Mouse (Mus musculus) cerebellum, postnatal 25 days (tissue): ENCODE measurements around the gene Dnajc1.
A peak's percentile ranks its signal among the peaks of the same experiment; 100 is the strongest.

ENCODE experiments used
- DNase-seq, 2 experiments: peaks; one replicate each; pipeline ENCODE4 v3.0.0; 2021; ENCODE audit warnings: mixed read lengths in 2 of 2

Dnajc1 gene

DNA sequence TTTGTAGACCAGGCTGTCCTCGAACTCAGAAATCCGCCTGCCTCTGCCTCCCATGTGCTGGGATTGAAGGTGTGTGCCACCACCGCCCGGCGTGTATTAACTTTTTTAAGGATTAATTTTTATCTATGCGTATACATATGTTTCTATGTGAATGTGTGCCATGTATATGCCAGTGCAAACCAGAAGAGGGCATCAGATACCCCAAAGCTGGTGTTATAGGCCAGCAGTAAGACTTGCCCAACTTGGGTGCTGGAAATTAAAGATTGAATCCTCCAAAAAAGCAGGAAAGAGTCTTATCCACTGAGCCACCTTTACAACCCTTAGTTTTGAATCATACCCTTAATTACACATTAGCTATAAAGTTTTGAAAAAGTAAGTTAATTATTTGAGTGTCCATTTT is 107.5 kb downstream of the Dnajc1 start:
- DNase-seq = no peak

DNA sequence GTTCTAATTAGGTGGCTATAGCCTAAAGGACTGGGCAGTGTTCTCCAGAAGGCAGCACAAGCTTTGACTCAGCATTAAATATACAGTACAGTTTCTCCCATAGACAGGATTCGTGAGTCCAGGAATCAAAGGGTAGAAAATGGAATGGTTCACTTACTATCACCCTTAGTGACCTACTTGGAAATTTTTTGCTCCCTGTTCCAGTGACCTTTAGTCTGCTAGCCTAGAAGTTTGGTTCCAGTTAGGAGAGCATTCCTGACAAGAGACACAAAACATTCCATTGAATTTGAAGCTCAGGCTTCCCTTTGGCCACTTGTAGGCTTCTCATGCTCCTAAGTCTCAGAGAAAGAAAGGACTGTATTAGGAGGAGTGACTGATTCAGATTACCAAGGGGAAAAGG is 126.9 kb downstream of the Dnajc1 start:
- no peak for DNase-seq

DNA sequence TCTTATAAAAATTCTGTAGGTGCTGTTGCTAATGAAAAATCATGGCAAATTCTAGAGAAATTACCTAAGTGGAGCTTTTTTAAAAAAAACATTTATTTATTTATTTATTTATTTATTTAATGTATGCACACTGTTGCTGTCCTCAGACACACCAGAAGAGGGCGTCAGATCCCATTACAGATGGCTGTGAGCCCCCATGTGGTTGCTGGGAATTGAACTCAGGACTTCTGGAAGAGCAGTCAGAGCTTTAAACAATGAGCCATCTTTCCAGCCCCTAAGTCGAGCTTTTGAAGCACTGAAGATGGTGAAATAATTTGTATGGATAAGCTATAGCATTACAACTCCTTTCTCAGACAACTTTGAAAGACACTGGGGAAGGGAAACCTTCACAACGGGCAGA is 128.1 kb downstream of the Dnajc1 start:
- DNase-seq = peak in 1 of 2 experiments; percentile 15

DNA sequence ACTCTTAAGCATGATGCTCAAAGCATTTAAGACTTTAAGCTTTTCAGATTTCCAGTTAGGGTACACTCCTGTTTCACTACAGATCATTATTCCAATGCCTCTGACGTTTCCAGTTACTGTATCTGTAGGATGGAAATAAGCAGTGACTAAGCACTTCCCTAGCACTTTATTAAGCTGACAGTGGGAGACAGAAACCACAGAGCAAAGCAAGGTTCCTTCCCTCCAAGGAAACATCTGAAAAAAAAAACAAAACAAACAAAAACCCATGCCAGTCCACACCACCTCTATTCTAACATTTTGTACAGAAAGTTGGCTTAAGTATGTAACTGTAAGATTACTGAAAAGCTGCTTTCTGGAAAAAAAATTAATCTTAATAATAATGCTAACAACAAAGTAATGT is 130.3 kb downstream of the Dnajc1 start:
- no peak for DNase-seq

DNA sequence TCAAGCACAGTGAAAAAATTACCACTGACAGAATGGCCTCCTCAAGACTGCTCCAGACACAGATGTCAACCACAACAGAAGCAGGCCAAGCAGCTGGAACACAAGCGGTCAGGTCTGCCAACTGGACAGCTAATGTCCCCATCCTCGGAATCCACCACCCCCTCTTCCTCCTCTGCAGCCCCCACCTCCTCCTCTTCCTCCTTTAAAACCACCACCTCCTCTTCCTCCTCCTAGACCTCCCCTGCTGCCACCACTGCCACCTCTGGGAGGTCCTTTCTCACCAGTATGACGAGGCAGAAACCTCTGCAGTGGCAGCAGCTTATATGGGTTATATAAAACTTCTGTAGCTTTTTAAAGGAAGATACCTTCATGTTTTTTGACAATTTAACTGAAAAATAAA is 143.4 kb downstream of the Dnajc1 start:
- no peak for DNase-seq

DNA sequence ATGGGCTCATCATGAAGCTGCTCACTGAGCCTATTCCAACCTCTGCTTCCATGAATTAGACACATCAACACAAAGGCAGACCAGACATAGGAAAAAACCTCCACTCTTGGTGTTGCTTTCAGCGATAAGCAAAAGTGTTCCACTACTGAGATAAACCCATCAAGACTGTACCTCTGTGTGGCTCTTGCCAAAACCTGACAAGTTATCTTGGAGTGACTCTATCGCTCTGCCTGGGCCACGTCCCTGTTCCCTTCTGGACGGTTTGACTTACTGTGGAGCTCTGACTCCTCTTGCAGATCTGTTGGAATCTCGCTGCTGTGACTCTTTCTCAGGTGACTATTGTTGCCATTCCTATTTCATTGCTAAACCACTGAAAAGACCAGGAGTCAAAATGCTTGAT is 157.1 kb downstream of the Dnajc1 start:
- DNase-seq = no peak

DNA sequence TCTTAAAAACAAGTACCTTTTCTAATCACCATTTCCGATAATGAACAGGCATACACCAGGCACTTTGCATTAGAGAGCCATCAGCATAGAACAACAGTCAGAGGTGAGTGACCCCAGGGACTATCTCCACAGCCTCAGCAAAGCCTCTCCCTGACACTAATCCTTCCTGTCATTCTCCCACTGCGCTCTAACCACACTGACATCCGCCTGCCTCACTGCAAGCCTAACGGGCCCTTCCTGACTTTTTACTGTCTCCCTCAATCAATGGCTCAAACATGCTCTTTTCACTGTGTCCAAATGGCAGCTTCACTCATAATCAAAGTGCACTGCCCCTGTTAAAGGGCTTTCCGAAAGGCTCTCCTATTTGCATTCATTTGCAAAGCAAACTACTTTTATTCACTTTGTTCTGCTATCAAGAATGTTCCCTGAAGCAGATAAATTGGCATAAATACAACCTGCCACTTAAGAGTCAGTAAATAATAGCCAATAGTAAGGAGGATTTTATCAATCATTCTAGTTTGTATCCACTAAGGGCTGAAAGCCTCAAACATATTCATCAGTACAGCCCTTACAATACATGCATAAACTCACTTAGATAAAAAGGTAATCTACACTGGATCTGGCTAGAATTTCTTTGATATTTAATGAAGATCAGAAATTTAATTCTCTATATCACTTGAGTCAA is 159.6 kb downstream of the Dnajc1 start:
- no peak for DNase-seq

DNA sequence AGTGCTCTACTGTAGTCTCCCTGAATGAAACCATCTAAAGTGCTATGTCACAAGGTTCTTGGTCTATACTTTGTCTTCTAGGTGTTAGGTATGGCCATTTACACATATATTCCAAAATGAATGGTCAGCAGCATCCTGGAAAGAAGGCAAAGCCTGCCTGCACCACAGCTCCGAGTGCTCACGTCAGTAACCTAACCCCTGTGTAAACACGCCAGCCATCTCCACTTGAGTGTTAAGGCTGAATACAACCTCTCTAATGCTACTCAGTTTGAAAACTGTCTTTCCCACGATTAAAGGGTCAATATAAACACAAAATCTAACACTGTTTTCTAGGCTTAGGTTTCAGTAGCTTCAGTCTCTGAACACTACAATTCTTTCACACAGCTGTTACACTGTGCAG is 161.5 kb downstream of the Dnajc1 start:
- DNase-seq = no peak

DNA sequence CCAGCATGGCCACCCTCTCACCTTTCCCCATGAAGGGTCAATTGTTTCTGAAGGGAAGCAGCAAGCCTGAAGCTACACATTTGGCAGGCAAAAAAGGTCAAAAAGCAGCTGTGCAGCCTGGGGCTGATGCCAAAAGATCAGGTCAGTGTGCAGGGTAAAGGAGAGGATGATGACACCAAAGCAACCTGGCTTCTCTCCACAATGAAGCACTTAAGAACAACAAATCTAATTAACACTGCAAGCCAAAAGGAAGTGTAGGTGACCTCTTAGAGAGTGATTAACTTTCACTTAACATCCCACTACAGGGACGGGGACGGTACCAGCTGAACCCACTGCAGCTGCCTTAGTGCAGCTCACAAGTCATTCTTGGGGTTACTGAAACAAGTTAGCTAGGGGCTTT is 163.4 kb downstream of the Dnajc1 start:
- DNase-seq = peak in 1 of 2 experiments; percentile 42

DNA sequence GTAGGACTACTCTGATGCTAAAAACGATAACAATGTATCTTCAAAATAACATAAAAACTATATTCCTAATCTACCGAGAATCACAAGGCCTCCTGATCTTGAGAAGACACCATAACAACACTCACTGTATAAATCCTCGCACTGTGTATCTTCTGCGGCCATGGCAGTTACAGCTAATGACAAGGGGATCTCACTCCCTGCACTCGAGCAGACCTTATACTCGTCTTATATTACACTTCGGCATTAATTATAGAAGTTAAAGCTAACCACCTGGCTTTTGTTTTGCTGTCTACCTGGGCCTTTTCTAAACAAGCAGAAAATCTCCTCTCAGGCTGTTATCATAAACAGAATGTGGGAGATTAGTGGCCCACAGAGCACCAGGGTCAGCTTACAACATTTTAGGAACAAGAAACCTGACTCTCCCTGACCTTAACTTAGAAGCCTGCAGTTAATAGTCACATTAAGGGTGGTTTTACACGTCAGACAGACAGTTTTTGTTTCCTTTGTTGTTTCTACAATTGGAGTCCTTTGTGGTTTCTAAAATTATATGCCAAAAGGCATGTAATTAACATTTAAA is 164.1 kb downstream of the Dnajc1 start:
- DNase-seq = no peak

DNA sequence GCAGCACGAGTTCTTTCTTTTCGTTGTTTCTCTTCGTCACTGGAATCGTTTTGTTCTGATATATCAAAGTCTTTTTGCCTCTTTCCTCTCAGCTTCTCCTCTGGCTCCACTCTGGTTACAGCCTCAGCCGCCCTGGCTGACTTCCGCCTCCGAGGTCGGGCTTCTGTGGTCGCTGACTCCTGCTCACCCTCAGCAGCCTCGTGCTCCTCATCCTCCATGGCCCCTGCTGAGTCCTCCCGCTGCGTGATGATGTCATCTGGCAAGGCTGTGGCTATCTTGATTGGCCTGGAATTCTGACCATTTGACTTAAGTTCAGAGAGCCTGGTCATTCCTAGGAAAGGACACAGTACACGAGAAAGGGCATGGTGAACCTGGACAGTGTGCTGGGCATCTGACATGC is 173.1 kb downstream of the Dnajc1 start:
- peak in 1 of 2 experiments; percentile 54 for DNase-seq

DNA sequence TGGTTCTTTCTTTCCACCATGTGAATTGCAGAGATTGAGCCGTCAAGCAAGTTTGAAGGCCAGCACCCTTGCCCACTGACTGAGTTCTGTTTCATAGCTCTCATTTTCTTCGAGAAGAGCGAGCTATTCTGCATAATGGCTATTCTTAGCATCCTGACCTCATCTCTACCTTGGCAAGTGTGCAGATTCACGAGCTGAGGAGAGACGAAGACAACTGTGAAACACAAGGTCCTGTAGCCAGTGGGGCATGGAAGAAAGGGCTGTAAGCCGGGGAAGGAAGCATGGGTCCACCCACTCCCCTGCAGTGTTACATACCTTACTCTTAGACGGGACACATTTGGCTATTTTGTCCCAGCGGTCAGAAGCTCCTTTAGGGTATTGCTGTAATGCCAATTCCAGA is 173.5 kb downstream of the Dnajc1 start:
- peak; percentile 59 to 63 for DNase-seq

DNA sequence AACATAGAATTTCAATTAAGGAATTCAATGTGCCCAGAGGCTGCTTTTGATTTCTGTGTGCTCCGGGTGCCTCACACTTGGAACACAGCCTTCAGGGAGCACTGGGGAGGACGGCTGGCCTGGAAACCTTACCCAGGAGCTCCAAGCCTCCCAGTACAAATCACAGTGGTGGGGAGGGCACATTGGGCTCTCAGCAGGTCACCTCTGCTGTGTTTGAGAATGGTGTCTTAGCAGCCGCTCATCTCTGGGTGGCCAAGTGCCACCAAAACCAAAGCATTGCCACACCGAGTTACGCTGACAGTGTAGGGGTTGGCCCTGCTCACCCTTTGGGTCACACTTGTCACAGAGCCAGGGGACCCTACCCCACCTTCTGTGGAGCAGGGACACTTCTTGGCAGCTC is 174.1 kb downstream of the Dnajc1 start:
- peak; percentile 66 to 72 for DNase-seq

DNA sequence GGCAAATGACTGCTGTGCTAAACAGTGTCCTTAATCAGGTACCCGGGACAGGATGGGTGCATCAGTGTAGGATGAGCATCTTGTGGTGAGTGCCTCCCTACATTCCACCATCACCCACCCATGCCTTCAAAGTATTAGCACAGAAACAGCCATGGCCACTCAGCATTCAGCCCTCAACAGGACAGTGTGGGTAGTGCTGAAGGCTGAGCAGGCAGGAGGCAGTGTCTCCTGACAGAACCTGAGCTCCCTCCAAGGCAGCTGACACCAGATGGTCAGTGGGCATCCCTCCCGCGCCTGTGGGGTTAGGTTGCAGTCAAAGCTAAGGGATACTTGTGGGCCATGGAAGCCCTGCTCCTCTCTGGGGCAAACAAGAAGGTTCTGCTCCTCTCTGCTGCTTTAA is 174.8 kb downstream of the Dnajc1 start:
- peak; percentile 93 to 95 for DNase-seq

DNA sequence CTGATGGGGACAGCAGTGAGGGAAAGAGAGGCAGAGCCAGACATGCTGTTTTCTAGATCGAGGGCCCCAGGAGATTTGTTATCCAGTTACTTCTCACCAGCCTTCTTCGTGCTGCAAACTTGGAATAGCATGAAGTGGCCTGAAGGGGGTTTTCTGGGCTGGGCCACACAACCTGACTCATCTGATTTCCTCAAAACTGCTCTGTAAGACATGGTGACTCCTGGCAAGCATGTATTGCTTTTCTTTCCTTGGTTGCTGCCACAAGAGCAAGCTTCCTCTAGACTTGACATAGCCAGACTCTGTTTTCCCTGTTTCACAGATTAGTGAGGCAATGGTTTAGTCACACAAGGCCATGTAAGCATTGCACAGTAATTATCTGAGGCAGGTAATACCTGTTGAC is 178.6 kb downstream of the Dnajc1 start:
- DNase-seq = no peak

DNA sequence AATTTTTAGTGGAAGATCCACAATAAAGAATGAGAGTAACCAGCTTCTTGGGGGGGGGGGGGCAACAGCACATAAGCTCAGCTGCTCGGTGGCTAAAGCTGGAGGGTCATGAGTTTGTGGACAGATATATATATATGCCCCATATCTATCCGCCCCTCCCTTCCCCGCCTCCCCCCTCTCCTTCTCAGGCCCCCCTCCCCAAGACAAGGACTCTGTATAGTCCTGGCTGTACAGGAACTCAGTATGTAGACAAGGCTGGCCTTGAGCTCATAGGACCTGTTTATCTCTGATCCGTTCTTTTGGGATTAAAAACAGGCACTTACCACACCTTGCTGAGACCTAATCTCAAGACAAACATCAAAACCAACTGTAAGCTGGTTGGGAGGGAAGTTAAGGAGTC is 182.7 kb downstream of the Dnajc1 start:
- no peak for DNase-seq

DNA sequence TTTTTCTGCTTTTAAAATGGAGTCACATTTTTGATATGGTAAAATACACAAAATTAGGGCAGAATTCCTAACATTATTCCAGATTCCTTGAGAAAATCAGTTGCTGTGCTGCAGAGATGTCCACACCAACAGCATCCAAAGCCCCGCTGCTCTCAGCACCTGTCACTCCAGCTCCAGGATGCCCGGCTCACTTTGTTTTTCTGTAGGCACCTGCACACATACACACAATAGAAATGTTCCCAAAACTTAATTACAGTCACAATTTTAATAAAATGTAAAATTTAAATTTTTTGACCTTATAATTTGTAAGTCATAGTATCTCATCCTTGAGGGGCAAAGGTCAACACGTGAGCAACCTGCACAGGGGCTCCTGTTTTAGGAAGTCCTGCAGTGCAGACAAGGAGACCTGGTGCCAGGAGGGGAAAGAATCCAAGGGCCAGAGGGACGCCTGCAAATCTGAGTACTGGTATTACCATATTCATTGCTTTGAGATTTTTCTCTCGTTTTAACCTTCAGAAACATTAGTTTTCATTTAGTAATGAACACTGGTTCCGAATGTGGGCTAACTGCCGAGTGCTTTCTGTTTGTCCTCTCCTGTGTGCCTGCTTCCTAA is 183.3 kb downstream of the Dnajc1 start:
- peak; percentile 62 to 68 for DNase-seq

DNA sequence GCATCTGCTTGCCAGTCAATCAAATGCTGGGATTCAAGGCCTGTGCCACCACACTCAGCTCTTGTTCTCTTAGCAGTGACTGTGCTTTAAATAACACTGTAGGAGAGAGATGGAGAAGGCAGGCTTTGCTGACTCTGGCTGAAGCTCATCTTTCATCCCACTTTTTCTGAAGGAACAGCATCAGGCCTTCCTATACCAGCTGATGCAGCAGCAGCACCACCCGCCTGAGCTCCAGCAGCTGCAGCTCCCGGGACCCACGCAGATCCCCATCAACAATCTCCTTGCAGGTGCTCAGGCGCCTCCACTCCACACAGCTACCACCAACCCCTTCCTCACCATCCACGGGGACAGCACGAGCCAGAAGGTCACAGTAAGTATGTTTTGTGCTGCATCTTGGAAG is 184.1 kb downstream of the Dnajc1 start:
- peak; percentile 34 to 45 for DNase-seq

DNA sequence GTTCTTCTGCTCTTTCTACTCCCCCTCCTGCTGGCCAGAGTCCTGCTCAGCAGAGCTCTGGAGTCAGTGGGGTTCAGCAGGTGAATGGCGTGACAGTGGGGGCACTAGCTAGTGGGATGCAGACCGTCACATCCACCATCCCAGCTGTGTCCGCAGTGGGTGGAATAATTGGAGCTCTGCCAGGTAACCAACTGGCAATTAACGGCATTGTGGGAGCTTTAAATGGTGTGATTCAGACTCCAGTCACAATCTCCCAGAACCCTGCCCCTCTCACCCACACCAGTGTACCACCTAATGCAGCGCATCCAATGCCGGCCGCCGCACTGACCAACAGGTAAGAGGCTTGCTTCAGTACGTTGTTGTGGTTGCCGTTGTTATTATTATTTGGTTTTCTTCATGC is 185.8 kb downstream of the Dnajc1 start:
- peak in 1 of 2 experiments; percentile 30 for DNase-seq

DNA sequence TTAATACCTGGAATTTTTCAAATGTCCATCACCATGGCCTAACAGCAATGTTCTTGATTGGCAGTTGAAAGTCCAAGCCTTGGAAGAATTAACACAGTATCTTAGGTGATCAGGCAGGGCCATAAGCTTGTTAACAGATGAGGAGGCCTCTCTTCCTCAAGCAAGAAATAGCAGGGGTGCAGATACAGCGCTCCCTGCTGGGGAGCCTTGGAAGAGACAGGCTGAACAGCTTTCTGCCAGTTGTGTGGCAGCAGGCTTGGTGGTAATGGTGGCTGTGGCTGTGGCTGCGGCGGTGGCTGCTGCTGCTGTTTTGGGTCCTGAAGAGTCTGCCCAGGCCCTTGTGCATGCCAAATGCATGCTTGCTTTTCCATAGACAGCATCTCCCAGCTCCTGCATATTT is 187.5 kb downstream of the Dnajc1 start:
- DNase-seq = peak in 1 of 2 experiments; percentile 53

DNA sequence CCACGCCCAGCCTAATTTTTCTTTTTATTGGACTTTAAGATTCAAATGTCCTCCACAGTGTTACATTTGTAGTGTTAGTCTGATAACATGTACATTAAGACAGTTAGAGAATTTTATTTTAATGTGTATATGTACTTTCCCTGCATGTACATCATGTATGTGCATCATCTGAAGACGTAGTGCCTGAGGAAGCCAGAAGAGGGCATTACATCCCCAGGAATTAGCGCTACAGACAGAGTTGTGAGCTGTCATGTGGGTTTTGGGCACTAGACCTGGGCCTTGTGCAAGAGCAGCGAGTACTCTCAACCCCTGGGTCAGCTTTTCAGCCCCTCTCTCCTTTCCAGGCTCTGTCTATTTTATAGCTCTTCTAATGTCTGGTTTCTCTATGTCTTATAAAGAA is 189.7 kb downstream of the Dnajc1 start:
- no peak for DNase-seq

DNA sequence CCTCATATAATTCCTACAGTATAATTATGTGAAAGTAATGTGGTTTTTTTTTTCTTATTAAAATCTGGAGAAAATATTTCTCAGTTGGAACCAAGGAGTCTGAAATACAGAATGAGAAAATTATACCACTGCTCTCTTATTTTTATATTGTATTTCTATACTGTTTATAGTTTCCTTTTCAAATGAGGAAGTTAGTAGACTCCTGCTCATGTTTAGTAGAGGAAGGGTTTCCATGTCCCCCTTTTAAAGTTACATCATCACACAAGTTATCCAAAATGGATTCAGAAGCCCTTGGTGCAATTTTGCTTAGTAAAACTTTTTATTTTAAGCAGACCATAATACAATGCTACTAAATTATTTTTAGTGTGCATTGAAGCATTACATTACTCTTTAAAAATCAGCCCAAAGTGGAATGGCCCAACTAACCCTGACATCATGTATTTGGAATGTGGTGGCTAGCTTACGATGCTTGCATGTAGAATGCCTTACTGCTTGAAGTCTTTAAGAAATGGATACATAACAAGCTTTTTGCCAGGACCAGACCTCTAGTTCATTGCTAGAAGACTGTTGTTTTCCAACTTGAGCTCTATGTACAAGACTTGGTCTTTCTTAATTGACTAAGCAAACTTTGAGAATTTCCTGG is 190.7 kb downstream of the Dnajc1 start:
- no peak for DNase-seq

DNA sequence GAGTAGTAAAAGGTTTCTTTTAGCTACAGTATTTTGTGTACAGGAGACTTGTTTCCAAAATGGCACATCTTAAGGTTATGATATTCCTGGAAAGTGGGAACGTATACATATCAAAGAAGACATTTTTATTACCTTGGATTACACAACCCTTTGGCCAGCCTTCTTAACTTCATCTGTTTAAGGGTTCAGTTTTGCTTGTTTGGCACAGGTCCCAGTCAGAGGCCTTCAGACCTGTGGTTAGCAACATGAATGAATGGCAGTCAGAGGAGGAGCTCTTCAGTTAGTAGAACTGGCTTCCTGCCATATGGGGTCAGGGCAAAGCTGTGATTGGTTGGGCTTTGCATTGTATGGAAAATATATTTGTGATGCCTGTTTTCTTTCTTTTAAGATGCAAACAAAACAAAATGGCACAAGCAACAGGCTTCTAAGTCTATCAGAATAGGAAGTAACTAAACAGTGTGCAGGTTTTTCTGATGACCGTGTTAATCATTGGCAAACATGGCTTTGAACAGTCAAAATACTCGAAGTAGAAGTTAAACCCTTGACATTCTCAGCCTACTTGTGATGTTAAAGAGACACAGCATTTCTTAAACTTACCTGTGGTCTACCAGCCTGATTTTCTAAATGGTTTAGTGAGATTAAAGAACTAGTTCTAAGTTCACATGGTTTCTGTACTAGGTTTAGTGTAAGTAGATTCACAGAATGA is 196.8 kb downstream of the Dnajc1 start:
- peak in 1 of 2 experiments; percentile 34 for DNase-seq
